Mouse (Mus musculus): ENCODE data around the gene Gucy2g.
A peak's percentile ranks its signal among the peaks of the same experiment; 100 is the strongest.
"Not testable (repeated sequence)": the region's sequence is repeated elsewhere in the genome, so short reads cannot be mapped to it uniquely, and the experiment has no call there.

The Gucy2g gene

DNA sequence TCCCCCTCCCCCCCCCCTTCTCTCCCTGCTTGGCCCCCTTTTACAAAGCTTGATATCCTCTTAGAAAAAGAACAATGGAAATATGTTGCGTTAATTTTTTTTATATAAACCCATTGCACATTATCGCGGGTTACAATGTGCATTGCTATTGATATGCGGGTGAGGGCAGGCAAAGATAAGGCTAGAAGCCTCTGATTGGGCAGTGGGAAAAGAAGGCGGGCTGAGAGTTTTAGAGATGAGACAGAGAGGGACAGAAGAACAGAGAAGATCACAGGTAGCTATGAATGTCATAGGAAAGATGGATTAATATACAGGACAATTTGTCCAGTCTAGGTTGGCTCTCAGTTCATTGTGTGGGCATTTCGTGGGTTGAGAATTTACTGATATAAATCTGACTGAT, 33.8 kb downstream of the Gucy2g start:
- DNase-seq (ENCODE audit: inconsistent ontology term) = no peak

DNA sequence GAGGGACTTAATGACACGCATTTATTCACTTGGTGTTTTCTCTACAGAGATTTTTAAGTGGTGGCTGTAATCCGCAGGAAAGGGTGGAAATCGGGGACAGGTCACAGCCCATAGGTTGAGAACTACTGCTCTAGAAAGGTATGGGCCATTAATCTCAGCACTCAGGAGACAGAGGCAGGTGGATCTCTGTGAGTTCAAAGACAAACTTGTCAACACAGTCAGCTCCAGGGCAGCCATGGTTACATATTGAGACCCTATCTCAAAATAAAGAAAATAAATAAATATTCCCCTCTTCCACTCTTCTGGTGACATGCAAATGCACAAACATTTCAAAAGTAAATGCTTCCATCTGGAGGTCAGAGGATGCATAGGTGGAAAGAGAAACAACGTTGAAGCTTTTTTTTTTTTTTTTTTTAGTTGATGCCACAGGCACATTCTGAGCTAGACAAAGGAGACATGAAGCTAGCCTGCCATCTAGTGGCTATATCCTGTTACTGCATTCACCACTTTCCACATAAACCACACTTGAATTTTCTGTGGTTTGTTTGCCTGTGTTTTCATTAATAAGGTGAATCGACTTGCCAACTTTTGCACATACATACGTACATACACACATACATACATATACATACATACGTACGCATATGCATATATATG, 34.4 kb downstream of the Gucy2g start:
- DNase-seq (ENCODE audit: inconsistent ontology term) = peak; percentile 24

DNA sequence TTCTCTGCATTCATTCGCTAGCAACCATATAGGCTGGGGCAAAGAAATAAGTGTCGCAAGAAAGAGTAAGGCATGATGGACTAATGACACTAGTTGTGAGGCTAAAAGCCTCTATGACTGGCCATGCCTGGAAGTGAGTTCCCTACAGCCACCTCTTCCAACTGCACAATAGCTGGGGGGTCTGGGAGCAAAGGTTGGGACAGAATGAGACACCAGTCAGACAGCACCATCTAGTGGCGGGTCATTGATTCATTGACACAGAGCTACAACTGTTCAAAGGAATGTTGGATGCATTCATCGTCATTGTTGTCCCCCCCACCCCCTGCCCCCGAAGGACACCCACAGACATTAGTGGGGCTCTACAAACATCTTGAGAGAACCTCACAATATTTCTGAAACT, 42.7 kb downstream of the Gucy2g start:
- DNase-seq (ENCODE audit: inconsistent ontology term) = peak; percentile 49

DNA sequence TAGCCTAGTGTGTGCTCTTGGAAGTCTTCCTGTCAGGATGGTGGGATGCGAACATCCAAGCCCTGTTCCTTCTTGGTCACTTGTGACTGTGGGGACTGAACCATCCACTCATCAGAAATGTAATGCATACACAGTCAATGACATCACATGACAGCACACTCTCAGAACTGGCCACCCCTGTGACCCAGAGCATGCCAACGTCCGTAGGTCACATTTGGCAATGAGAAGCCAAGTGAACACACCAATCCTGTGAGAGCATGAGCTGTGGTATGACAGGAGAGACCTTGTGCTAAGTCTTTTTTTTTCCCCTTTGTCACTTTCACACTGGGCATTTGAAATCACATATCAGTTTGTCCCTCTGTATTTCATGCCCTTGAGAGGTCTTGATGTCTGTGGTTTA, 45.5 kb downstream of the Gucy2g start:
- DNase-seq (ENCODE audit: inconsistent ontology term) = no peak

DNA sequence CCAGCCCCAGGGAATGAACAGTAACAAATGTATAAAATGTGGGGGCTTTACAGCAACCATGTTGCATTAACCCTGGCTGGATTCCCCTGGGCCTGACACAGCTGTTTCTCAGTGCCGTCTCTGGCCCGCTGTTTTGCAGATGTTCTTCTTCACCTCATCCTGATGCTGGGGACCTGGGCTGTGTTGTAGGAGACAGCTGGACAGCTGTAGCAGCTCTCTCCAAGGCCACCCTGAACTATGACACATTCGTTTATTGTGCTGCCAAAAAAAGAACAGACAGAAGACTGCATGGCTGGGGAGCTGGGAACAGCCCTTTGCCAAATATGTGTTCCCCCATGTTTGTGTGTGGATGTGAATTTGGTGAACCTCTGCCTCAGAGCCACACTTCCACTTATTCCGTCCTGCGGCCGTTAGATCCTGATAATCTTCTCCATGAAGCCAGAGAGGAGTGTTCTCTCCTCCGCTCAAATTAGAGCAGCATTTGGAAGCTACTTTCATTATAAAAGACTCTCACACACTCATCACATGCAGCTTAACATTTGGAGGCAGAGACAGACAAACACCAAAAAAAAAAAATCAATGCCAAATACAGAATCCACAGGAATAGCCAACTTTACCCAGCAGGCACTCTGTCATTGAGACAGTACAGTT, 46.4 kb downstream of the Gucy2g start:
- no peak for DNase-seq (ENCODE audit: inconsistent ontology term)

DNA sequence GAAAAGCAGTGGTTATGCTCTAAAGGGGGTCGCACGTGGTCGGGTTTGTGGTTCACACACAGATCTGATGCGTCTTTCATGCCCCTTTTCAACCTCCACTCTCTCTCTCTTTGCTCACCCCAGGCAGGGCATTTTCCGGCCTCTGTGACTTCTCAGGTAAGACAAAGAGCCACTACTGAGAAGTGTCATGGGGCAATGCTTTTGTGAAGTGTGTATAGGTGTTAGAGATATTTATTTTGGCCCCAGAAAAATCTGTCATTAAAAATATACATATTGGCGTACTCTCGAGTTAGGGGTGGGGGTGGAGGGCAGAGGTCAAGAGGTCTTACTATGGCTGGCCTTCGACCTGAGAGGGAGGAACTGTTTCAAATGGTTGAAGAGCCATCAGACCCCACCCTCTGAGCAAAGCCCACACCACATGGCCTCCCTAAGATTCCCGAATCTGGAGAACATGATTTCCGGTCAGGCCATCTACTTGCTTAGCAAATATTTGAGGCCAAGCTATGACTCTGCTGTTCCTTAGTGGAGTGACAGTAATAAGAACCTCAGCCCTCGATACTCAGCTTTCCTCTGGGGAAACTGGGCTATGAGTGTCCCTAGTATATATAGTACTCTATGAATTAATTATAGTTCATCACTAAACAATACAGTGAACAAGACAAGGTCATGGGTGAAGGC, 47.2 kb downstream of the Gucy2g start:
- DNase-seq (ENCODE audit: inconsistent ontology term) = no peak

DNA sequence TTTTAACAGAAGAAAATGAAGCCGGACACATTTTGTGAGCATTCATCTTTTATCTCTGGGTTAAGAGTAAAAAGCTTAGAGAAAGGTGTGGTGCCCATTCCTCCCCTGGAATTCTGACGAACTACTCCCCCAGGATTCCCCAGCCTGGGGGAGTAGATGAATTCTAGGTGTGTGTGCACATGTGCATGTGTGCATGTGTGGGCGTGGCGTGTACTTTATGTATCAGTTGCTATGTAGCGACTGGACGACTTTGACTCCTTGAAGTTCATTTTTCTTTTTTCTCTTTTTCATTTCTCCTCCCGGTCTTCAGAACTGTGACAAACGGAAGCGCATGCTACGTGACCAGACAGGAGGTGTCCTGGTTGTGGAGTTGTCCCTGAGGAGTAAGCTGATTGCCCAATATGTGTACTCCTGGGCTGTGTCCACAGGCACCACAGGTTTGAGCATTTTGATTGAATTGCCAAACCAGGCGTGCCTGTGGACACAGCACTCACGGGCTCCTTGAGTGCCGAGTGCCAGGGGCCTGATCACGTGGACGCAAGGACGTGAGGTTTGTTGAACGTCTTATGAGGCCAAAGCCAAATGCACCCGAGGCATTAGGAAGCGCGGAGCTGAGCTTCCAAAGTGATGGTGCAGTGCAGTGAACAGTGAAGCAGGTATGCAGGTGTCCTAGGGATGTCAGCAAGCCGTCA, 48.6 kb downstream of the Gucy2g start:
- no peak for DNase-seq (ENCODE audit: inconsistent ontology term)

DNA sequence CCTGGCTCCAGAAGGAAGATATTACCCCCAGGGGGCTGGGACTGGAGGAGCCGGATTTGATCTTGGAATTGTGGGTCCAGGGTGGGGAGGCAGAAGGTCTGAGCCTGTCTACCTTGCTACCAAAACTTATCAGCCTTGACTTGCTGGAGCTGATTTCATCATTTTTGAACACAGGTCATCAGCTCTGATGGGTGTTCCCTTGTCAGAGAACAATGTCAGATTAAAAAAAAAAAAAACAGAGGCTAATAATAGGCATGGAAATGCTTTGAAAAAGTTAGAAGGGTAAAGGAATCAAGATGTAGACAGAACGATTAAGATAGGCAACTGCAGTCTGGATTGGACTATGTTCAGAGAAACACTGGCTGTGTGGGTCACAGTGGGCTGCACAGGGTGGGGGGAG, 49.4 kb downstream of the Gucy2g start:
- no peak for DNase-seq (ENCODE audit: inconsistent ontology term)

DNA sequence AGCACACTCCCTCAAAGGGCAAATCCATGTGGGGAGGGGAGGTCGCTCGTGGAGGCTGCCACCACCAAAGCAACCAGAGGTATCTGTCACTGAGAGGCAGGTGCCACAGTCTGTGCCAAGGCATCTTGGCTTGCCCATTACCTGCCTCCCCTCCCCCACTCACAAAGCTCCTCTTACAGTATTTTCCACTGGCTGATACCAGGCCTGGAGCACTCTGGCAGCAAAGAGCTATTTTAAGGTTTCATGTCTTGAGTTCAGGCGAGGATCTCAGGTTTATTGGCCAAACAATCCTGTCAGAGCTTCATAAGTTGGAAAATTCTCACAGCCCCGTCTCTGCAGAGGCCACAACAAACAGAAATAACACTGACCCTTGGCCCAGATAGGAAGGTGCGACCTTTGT, 51.0 kb downstream of the Gucy2g start:
- no peak for DNase-seq (ENCODE audit: inconsistent ontology term)

DNA sequence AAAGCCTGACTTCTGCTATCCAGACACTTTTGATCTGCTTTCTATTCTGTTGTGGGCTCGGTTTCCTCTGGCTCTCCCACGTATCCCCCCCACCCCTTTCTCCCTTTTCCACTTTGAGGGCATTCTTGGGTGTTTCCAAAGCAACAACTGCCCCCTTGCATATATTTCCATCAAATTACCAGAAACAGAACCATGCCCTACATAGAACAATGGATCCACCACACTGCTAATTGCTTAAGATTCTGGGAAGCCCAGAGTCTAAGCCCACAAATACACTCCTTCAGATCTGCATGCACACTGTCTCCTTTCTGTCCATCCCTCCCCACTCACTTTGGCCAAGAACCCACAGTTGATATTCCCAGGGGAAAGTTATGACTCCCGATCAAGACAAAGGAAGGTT, 55.4 kb downstream of the Gucy2g start:
- DNase-seq (ENCODE audit: inconsistent ontology term) = peak; percentile 43

DNA sequence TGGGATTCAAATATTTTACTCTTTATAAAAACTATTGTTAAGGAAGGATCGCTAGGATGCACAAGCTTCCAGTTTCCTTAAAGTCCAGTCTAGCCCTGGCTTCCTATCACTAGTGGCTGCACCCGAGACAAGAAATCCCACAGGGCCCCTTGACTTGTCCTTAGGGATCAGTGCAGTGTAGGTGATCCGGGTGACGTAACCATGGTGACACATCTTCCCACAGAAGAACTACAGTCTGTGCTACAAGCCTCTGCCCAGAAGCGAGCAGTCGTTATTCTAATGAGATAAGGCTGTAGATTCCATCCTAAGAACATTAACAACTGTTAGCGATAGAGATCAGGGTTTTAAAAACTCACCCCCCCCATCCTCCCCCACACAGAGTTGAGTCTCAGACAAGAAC, 56.0 kb downstream of the Gucy2g start:
- no peak for DNase-seq (ENCODE audit: inconsistent ontology term)

DNA sequence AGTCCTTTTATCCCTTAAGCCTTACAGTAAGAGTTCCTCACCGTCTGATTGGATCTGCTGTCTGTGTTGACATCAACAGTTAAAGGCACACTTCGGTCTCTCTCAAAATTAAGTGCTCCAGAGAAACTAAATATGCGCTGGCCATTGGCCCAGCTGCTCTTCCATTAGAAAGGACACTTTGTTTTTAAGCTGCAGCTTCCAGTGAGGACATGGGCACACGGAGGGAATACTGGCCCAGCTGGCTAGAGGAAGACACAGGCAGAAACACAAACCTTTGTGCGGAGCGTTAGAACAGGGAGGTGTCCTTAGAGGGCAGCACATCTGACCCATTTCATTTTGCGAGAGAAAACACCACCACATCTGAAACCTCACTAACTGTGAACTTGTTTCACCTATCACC, 56.6 kb downstream of the Gucy2g start:
- peak; percentile 7 for DNase-seq (ENCODE audit: inconsistent ontology term)

DNA sequence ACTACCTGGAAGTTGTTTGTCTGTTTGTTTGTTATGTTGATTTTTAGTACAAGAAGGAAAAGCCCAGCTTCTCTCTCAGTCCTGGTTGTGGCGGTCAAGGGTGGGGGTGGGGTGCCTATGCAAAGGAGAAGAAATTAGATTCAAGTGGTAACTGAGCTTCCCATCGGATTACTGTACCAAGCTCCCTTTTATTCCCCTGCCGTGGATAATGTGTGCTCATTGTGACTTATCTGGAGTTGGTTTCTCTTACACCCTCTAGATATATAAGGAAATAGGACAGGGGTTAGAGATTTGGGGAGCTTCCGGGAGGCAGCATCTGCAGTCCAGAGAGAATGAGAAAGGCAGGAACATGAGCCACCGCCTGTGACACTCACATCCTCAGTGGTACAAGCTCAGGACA, 60.6 kb downstream of the Gucy2g start, which contains the start of gene Tectb:
Gene Tectb (plus strand): TSS at position 301 of the 400 bp plus-strand sequence.
- DNase-seq (ENCODE audit: inconsistent ontology term) = no peak

DNA sequence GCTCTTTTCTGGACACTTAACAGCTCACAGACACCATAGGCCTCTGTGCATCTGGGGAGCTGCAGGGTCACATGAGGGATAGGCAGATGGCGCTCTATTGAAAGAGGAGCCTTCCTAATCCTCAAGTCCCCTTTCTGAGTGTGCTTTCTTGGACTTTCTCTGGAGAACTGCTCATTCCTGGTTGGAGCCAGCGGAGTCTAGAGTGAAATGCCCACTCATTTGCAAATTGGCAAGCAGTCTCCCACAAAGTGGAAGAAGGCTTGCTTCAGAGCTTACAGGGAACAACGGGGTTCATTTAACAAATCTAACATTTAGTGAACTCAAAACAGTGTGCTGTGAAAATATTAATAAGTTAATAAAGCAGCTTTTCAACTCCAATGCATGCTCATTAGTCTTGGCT, 63.9 kb downstream of the Gucy2g start:
- no peak for DNase-seq (ENCODE audit: inconsistent ontology term)

DNA sequence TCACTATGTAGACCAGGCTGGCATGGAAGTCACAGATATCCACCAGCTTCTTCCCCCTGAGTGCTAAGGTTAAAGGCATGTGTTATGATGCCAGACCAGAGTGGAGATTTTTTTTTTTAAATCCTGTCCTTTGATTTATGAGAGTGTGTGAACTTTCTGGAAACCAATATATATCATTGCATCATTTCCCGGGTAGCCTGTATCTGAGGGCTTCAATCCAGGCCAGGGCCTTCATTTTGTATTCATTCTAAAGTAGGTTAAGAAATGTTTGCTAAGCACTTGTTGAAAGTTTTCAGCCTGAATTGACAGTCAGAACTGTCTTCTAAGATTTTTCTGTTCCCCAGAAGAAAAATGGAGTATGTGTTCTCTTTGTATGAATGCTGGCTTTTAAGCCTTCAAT, 69.5 kb downstream of the Gucy2g start:
- no peak for DNase-seq (ENCODE audit: inconsistent ontology term)

DNA sequence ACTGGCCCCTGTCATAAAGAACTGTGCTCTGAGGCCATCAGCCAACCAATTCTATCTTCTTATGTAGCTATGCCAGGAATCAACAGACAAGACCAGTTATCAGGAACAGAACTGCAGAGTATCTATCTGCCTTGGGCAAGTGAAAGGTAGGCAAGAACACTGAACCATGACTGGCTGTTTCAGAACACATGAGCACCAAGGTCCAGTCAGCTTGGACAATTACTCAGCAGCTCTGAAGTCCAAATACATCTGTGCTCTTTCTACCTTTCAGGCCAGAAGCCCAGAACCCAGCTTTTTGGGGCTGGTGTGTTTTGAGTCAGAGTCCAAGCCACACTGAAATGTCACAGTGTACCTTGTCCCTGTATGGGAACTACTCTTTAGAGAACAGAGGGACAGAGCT, 70.6 kb downstream of the Gucy2g start:
- no peak for DNase-seq (ENCODE audit: inconsistent ontology term)

DNA sequence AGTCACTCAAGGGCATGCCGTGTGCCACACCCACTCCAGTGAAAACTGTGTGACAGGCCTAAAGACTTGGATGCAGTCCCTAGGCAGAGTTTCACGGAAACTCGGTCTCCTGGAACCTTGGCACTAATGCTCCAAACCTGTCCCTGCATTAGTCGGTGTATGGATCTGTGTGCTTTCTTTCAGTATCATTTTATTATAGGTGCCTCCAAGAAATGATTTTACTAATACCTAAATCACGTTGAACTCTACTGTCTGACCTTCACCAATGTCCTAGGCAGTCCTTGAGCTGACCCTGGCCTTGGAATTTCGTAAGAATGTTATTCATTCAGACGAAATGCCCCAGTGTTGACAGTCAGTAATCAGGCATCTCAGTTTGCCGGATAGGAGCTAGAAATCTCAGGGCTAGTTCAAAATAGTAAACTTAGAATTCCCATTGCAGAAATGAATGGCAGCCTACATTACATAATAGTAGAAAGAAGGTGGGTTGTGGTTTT, 71.8 kb downstream of the Gucy2g start:
- not testable (repeated sequence) for DNase-seq (ENCODE audit: inconsistent ontology term)

DNA sequence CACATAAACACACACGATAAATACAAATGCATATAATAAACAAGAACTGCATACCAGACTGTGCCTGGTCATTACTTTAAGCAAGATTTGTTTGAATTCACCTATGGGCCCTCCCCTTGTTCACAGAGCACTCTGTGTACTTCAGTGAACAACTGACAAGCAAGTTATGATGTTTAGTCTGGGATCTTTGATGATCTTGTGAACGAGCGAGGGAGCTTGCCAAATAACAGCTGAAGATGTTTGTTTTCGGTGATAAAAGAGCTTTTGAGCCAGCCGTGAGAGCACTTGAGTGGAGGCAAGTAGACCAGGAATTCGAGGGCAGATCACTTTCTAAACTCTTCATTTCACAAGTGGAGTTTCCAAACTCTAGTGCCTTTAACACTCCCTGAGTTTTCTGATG, 72.7 kb downstream of the Gucy2g start:
- DNase-seq (ENCODE audit: inconsistent ontology term) = no peak

DNA sequence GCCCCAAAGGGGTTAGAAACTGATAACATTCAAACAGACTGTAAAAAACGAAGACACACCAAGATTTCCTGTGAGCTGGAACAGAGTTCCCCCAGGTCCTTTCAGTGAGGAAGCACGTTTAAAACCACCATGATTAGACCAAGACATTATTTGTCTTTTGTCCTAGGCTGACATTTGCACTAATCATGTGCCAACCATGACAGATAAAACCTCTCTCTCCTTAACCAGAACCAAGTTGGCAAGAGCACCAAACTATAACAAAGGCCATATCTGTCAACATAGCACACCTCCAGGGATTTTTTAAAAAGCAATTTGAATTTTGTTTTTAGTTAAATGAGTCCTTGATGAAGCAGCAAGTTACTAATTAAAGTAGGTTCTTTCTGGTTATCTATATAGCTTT, 73.3 kb downstream of the Gucy2g start:
- DNase-seq (ENCODE audit: inconsistent ontology term) = no peak

DNA sequence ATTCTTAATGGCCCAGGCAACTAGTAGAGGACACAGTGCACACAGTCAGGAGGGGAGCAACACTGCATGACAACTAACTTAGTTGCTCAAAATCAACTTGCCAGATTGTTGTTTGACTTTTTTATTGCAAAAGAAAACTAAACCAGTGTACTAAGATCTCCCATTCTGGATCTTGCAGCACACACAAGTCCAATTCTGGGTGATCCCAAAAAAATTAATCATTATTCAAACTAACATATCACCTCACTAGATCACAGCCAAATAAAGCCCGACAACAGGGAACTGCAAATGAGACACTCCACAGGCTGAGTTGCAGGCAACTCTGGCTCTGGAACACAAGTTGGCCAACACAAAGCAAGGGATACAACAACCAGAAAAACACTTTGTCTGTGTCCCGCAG, 74.3 kb downstream of the Gucy2g start:
- no peak for DNase-seq (ENCODE audit: inconsistent ontology term)

DNA sequence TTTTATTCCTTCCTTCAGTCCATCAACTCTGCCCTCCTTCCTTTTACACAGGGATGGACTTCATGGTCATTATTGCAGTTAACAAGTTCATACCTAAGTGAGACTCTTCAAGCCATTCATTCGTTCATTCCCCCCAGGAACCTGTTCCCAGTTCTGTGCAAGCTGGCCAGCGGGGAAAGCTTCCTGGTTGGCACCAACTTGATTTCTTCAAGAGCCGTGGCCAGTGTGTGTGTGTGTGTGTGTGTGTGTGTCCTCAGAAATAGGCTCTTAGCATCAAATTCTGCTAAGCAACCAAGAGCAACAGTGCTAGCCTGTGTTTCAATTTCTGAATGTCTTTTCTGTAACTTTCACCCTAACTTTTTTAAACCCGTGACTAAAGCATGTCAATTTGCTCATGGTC, 75.1 kb downstream of the Gucy2g start:
- no peak for DNase-seq (ENCODE audit: inconsistent ontology term)

DNA sequence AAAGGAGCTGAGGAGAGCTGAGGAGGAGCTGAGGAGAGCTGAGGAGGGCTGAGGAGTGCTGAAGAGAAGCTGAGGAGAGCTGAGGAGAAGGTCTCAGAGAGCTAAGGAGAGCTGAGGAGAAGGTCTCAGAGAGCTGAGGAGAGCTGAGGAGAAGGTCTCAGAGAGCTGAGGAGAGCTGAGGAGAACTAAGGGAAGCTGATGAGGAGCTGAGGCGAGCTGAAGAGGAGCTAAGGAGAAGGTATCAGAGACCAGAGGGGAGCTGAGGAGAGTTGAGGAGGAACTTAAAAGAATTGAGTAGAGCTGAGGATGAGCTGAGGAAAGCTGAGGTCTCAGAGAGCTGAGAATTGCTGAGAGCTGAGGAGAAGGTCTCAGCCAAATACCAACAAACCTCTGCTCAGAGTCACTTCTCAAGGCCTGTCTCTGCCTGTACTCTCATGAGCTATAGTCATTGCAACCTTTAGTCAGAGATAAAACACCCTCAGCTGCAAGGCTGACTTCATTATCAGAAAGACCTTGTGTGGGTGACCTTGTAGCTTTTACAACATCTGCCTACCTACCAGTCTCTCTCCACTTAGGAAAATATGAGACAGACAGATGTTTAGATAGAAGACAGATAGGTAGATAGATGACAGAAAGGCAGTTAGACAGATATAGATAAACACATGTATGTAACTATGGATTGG, 75.7 kb downstream of the Gucy2g start:
- no peak for DNase-seq (ENCODE audit: inconsistent ontology term)

All from Muller cell, postnatal 12 days (primary cell).